Mouse (Mus musculus): ENCODE results near the gene Bphl. TPM values are rescaled to one million over a fixed set of nuclear protein-coding genes. Genes with fewer than 3 reads are reported as not detected.

Bphl gene
- total RNA-seq (2021) = 10 to 100 TPM; 39.3 to 46.4 TPM
- long read RNA-seq, experiment 1, transcript Bphl-201 (7 exons, 1,253 nt) = major isoform, 14 of 35 reads
- long read RNA-seq, experiment 1, partial matches to known transcripts = 7 of 35 reads
- long read RNA-seq, experiment 1, other reads (novel, unspliced or antisense) = 13 of 35 reads
- long read RNA-seq, experiment 2, transcript Bphl-201 (7 exons, 1,253 nt) = major isoform, 44 of 73 reads
- long read RNA-seq, experiment 2, partial matches to known transcripts = 12 of 73 reads
- long read RNA-seq, experiment 2, other reads (novel, unspliced or antisense) = 15 of 73 reads

DNA sequence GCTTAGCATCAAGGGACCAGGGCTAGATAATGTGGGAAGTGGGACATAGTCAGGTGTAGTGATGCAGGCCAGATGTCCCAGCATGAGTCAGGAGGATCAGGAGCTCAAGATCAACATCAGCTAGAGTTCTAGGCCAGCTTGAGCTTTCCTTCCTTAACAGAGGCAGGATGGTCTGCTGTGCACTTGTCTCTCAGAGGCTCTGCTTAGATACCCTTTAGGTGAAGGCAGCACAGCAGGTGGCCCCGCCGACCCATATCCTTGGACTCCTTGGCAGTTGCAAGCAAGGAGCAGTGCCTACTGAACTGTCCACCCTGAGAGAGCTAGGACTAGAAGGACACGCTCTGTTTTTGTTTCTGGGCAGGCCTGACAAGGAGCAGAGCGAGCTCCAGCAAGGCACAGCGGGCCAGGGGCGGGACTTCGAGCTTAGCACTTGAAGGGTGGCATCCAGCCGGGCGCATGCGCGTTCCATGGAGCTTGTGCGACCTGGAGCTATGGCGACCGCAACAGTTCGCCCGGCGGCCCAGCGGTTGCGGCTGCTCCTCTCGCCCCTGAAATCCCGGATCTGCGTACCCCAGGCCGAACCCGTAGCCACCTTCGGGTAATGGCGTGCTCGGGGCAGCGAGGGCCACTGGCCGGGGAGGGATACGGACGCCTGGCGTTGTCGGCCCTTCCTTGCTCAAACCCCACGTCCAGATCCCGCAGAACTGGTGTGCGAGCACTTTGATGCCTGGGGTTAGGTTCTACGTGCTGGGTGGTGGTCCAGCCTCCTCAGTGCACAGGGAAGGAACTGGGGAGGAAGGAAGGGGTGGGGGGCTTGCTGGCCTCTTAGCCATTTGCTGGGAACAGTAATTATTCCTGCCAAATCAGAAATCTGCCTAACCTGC, at the start of gene Bphl:
TSS of gene Bphl (plus strand) at position 426 of the 884 bp plus-strand sequence.
- peak; percentile 90 to 95 for DNase-seq (ENCODE audit: low spot score in 2 of 2)

- DNase-seq (ENCODE audit: low spot score in 2 of 2) = no peak
These were observed 47.8 kb upstream of the Bphl start for GRCm38 (mm10) chr13:33989625-33990024.

DNA sequence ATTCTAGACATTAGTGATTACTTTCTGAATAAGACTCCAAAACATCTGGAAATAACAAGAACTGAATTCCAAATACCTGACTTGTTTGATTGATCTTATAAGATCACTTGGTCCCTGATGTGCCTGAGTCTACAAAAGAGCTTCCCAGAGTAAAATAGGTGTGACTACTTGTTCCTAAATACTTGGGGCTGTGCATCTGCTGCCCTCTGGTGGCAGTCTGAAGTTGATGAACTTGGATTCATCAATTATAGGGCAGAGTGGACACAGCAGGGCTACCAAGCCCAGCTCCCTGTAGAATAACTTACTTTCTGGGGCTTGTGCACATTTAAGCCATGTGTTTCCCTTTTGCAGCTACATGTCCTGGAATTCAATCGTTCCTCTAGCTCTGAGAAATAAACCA, 42.2 kb upstream of the Bphl start:
- peak; percentile 37 to 70 for DNase-seq (ENCODE audit: low spot score in 2 of 2)

- peak; percentile 86 to 90 for DNase-seq (ENCODE audit: low spot score in 2 of 2)
These were observed 35.1 kb upstream of the Bphl start, which contains the start of the genes Ripk1 and Serpinb6a for GRCm38 (mm10) chr13:34002058-34003006. Gene Ripk1 (plus strand): TSS chr13:34002363. Gene Serpinb6a (minus strand): TSS chr13:34002794.

DNA sequence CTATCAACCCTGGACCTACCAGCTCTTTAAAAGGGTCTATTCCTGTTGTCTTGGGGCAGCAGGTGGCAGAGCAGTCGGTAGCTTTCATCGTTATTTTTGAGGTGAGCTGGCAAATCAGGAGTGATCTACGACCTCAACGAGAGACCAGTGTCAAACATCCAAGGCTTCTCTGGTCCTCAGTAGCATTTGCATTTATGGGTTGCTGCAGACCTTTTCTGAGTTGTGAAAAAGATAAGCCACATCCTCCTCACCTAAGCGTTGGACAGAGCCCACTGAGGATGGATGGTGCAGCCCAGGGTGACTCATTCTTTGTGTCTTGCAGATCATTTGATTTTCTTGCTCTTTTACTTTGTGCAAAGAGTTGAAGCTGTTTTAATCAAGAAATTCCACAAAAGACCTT, 34.3 kb upstream of the Bphl start:
- DNase-seq (ENCODE audit: low spot score in 2 of 2) = no peak

GRCm38 (mm10) chr13:34007234-34007633, 30.2 kb upstream of the Bphl start:
- no peak for DNase-seq (ENCODE audit: low spot score in 2 of 2)

GRCm38 (mm10) chr13:34016927-34017569, 20.3 kb upstream of the Bphl start:
- DNase-seq (ENCODE audit: low spot score in 2 of 2) = no peak

- DNase-seq (ENCODE audit: low spot score in 2 of 2) = no peak
These were observed 18.9 kb upstream of the Bphl start for GRCm38 (mm10) chr13:34018521-34018920.

- no peak for DNase-seq (ENCODE audit: low spot score in 2 of 2)
These were observed 15.4 kb upstream of the Bphl start for GRCm38 (mm10) chr13:34021998-34022397.

DNA sequence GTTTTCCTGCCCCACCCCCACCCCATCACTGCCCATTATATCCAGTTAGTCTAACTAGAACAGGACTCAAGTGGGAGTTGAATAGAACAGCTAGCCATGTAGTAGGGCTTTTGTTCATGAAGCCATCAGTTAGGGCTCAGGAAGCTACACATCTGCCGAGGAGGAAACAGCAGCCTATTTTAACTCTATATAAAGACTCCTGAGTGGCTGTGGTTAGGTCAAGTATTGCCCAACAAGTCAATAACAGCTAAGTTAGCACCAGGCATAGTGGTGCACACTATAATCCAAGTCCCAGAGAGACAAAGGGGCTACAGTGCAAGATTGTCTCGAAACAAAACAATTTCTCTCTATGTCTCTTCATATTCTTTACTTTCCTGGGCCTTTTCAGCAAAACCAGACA, 5.4 kb upstream of the Bphl start:
- no peak for DNase-seq (ENCODE audit: low spot score in 2 of 2)

DNA sequence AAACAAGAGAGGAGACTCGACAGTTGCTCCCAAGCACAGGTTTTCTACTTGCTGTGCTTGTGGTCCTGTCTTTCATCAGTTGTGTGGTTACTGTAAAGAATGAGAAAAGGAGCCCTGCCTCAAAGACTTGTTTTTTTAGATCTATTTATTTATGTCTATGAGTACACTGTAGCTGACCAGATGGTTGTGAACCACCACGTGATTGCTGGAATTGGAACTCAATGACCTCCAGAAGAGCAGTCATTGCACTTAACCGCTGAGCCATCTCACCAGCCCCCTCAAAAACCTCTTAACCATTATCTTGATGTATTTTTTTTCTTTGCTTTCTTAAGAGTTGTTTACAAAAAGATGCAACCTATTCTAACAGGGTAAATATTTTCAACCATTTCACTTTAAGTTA, 2.0 kb upstream of the Bphl start:
- DNase-seq (ENCODE audit: low spot score in 2 of 2) = no peak

- DNase-seq (ENCODE audit: low spot score in 2 of 2) = no peak
These were observed 671 bp upstream of the Bphl start for GRCm38 (mm10) chr13:34036726-34037125.

DNA sequence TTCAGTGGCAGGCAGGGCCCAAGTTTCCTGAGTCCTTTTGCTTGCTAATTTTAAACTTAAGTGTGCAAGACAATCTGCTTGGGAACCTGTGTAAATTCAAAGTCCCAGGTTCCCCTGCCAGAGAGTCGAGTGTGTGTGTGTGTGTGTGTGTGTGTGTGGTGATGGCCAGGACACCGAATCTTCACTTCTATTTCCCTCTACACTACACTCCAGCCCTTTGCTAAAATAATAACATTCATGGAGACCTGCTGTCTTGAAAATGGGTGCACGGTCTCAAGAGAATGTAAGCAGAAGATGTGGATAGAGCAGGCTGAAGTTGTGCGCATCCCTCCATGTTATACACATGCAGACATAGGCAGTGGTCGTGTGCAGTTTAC, 647 bp downstream of the Bphl start:
- no peak for DNase-seq (ENCODE audit: low spot score in 2 of 2)

- DNase-seq (ENCODE audit: low spot score in 2 of 2) = no peak
These were observed 1.5 kb downstream of the Bphl start for GRCm38 (mm10) chr13:34038901-34039341.

- DNase-seq (ENCODE audit: low spot score in 2 of 2) = no peak
These were observed 2.7 kb downstream of the Bphl start for GRCm38 (mm10) chr13:34040091-34040490.

GRCm38 (mm10) chr13:34043716-34044393, 6.5 kb downstream of the Bphl start:
- DNase-seq (ENCODE audit: low spot score in 2 of 2) = no peak

GRCm38 (mm10) chr13:34045511-34046249, 8.3 kb downstream of the Bphl start:
- DNase-seq (ENCODE audit: low spot score in 2 of 2) = no peak

DNA sequence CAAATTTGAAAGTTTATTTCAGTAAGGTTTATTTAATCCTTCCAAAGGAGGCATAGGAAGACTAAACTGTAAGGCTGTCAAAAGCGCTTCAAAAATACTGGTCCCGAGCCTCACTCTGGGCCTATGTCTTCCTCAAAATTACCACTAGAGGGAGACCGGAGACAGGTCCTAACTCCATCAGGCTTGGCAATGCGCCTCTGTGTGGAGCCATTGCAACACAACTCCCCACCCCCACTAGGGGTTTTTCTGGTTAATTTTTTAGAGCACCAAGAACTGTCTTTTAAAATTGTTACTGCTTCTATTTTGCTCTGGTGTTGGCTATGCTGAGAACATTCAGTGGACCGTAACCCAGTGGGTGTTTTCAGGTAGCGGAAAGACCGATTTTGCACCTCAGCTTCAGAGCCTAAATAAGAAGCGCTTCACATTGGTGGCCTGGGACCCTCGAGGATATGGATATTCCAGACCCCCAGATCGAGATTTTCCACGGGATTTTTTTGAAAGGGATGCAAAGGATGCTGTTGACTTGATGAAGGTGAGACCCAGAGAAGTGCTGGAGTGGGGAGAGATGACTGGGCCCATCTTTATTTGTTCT, 9.1 kb downstream of the Bphl start:
- peak; percentile 82 to 94 for DNase-seq (ENCODE audit: low spot score in 2 of 2)

DNA sequence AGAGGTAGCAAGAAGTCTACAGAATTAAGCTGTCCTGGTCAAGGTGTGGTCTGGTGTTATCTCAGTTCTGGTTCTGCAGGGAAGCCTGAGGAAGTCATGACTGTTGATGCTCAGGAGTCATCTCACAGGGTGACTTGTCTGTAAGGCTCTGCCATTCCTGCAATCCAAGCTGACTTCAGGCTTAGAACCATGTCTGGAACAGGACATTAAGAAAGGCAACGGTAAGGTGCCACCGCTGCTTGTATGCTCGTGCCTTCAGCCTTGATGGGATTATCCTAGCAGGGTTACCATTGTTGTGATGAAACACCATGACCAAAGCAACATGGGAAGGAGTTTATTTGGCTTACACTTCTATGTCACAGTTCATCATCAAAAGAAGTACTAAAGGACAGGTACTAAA, 10.1 kb downstream of the Bphl start:
- DNase-seq (ENCODE audit: low spot score in 2 of 2) = no peak

Measured in layer of hippocampus, postnatal 14 days (tissue).